Comparison of ENCODE assay signal across 34 mouse cellular contexts in the genomic region with DNA sequence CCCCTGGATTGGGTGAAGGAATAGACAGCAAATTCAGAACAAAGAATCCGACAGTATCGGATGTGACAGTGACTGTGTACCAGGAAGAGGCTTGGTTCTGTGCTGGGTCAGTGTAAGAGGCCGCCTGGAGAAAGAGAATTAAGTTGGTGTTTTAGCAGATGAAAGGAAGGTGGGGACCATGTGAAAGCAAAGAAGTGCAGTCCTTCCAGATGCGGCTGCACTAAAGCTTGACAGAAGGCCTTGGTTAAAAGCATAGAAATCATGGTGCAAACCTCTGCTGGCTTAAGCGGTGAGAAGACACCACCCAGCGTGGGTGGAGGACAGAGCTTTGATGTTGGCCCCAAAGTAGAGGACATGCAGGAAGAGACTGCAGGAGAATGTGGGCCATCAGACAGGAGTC. TPM values are rescaled to one million over a fixed set of nuclear protein-coding genes. Genes with fewer than 3 reads are reported as not detected.
A peak's percentile ranks its signal among the peaks of the same experiment; 100 is the strongest.
DNase-seq lines count a peak whose midpoint lies in the region; ATAC-seq and TF ChIP-seq lines count a peak whose summit lies in the region.
"Had no signal": no experiment of that assay in that cellular context is flagged by ENCODE, and none has a peak within 500 bp of the region (broad histone marks: within the 10 kb centered on the region; RNA-seq: fewer than 3 reads in every experiment).

No protein-coding gene starts in this region.

- no peaks in the 10 kb centered on the region for H3K9me3 ChIP-seq in forebrain, embryonic 13.5 days (replicated peaks)
- no peaks in the 10 kb centered on the region for H3K9me3 ChIP-seq in forebrain, postnatal 0 days (ENCODE audit: low read length)
- no peaks in the 10 kb centered on the region for H3K9me3 ChIP-seq in midbrain, embryonic 12.5 days
- H3K9me3 ChIP-seq in midbrain, embryonic 16.5 days (replicated peaks; ENCODE audit: control insufficient read depth, low read length, poor library complexity, severe bottlenecking) = no peaks in the 10 kb centered on the region
- H3K9me3 ChIP-seq: embryonic facial prominence, embryonic 12.5 days; embryonic facial prominence, embryonic 15.5 days; forebrain, embryonic 15.5 days; heart, embryonic 12.5 days; heart, embryonic 15.5 days; hindbrain, embryonic 10.5 days; hindbrain, embryonic 13.5 days; intestine, embryonic 15.5 days had no signal

- 73% methylated on average over 6 of the region's 6 CpGs for WGBS in forebrain, embryonic 13.5 days
- 71% methylated on average over 6 of the region's 6 CpGs for WGBS in forebrain, postnatal 0 days
- WGBS in midbrain, embryonic 12.5 days = 78% methylated on average over 6 of the region's 6 CpGs
- WGBS in midbrain, embryonic 16.5 days = 75% methylated on average over 6 of the region's 6 CpGs

- peaks cover 50% of the 10 kb centered on the region for H3K4me1 ChIP-seq in forebrain, embryonic 13.5 days
- peaks cover 18% of the 10 kb centered on the region for H3K4me1 ChIP-seq in forebrain, postnatal 0 days (ENCODE audit: insufficient read depth)
- peaks cover 35% of the 10 kb centered on the region for H3K4me1 ChIP-seq in midbrain, embryonic 12.5 days
- H3K4me1 ChIP-seq in midbrain, embryonic 16.5 days (ENCODE audit: control insufficient read depth, insufficient read depth, low read length) = peaks cover 17% of the 10 kb centered on the region

- DNase-seq in forebrain, postnatal 0 days = no peak
- DNase-seq in ZHBTc4 (ENCODE audit: low read depth, low spot score) = peak; percentile 93
- DNase-seq in adrenal gland, adult 2 months = no peak
- DNase-seq: adrenal gland, postnatal 10 days; adrenal gland, postnatal 36 days; B cell, adult 2 months; cerebellum, adult 11 months; cerebellum, adult 2 months; cerebellum, adult 9-11 months; cerebellum, postnatal 25 days; gastrocnemius, adult 2 months; gastrocnemius, postnatal 14 days; heart, adult 11 months; heart, postnatal 10 days; heart, postnatal 36 days; kidney, adult 11 months had no signal

- no peaks in the 10 kb centered on the region for H3K36me3 ChIP-seq in forebrain, embryonic 13.5 days (ENCODE audit: poor library complexity, severe bottlenecking)
- no peaks in the 10 kb centered on the region for H3K36me3 ChIP-seq in forebrain, postnatal 0 days (ENCODE audit: insufficient read depth)
- H3K36me3 ChIP-seq in midbrain, embryonic 12.5 days = no peaks in the 10 kb centered on the region
- H3K36me3 ChIP-seq in midbrain, embryonic 16.5 days (ENCODE audit: control insufficient read depth, insufficient read depth, low read length) = no peaks in the 10 kb centered on the region
- H3K36me3 ChIP-seq: embryonic facial prominence, embryonic 12.5 days; embryonic facial prominence, embryonic 15.5 days; forebrain, embryonic 15.5 days; heart, embryonic 12.5 days; heart, embryonic 15.5 days; hindbrain, embryonic 10.5 days; hindbrain, embryonic 13.5 days; intestine, embryonic 15.5 days had no signal

- H3K27ac ChIP-seq in forebrain, embryonic 13.5 days = peak overlapping the region; percentile 16; the same call in 1 of the 2 replicates
- no peak overlapping the region for H3K27ac ChIP-seq in forebrain, postnatal 0 days (ENCODE audit: low read depth, low read length)
- peak overlapping the region; percentile 1; the same call in 1 of the 2 replicates for H3K27ac ChIP-seq in midbrain, embryonic 12.5 days (replicated peaks)
- no peak overlapping the region for H3K27ac ChIP-seq in midbrain, embryonic 16.5 days (ENCODE audit: low read length)
- H3K27ac ChIP-seq: embryonic facial prominence, embryonic 12.5 days; embryonic facial prominence, embryonic 15.5 days; gastrocnemius, adult 2 months; heart, embryonic 15.5 days; hindbrain, embryonic 10.5 days; hindbrain, embryonic 13.5 days; intestine, embryonic 15.5 days had no signal

- ATAC-seq in forebrain, embryonic 13.5 days = no peak
- ATAC-seq in forebrain, postnatal 0 days = no peak
- ATAC-seq in midbrain, embryonic 12.5 days (ENCODE audit: low FRiP score, low read depth) = no peak
- ATAC-seq in midbrain, embryonic 16.5 days = no peak
- ATAC-seq: activated CD4-positive, CD25-positive, alpha-beta regulatory T cell, adult 4 months; forebrain, embryonic 15.5 days; hindbrain, embryonic 16.5 days; intestine, embryonic 15.5 days had no signal

- no peak for TF ChIP-seq CTCF in forebrain, postnatal 0 days (IDR thresholded peaks at IDR 0.05; ENCODE audit: low read depth)

- H3K27me3 ChIP-seq in forebrain, embryonic 13.5 days = no peaks in the 10 kb centered on the region
- no peaks in the 10 kb centered on the region for H3K27me3 ChIP-seq in forebrain, postnatal 0 days (ENCODE audit: insufficient read depth, low read length)
- peaks cover 9% of the 10 kb centered on the region; the same call in 1 of the 2 replicates for H3K27me3 ChIP-seq in midbrain, embryonic 12.5 days
- no peaks in the 10 kb centered on the region for H3K27me3 ChIP-seq in midbrain, embryonic 16.5 days (ENCODE audit: control insufficient read depth, insufficient read depth, low read depth, low read length)
- H3K27me3 ChIP-seq: embryonic facial prominence, embryonic 12.5 days; embryonic facial prominence, embryonic 15.5 days; forebrain, embryonic 15.5 days; heart, embryonic 15.5 days; intestine, embryonic 15.5 days had no signal

- H3K9ac ChIP-seq in forebrain, embryonic 13.5 days = no peak overlapping the region
- no peak overlapping the region for H3K9ac ChIP-seq in forebrain, postnatal 0 days
- no peak overlapping the region for H3K9ac ChIP-seq in midbrain, embryonic 12.5 days (replicated peaks)
- H3K9ac ChIP-seq in midbrain, embryonic 16.5 days (ENCODE audit: low read depth, low read length) = no peak overlapping the region
- H3K9ac ChIP-seq: embryonic facial prominence, embryonic 12.5 days; embryonic facial prominence, embryonic 15.5 days; forebrain, embryonic 15.5 days; heart, embryonic 12.5 days; heart, embryonic 15.5 days; hindbrain, embryonic 13.5 days; intestine, embryonic 15.5 days had no signal

- no peak overlapping the region for H3K4me2 ChIP-seq in forebrain, embryonic 13.5 days
- H3K4me2 ChIP-seq in forebrain, postnatal 0 days (ENCODE audit: low read depth) = no peak overlapping the region
- H3K4me2 ChIP-seq in midbrain, embryonic 12.5 days (replicated peaks) = no peak overlapping the region
- H3K4me2 ChIP-seq in midbrain, embryonic 16.5 days (ENCODE audit: low read length) = no peak overlapping the region
- H3K4me2 ChIP-seq: embryonic facial prominence, embryonic 12.5 days; embryonic facial prominence, embryonic 15.5 days; forebrain, embryonic 15.5 days; heart, embryonic 12.5 days; heart, embryonic 15.5 days; hindbrain, embryonic 13.5 days; intestine, embryonic 15.5 days had no signal

- H3K4me3 ChIP-seq in forebrain, embryonic 13.5 days = no peak overlapping the region
- no peak overlapping the region for H3K4me3 ChIP-seq in forebrain, postnatal 0 days (ENCODE audit: low read depth, low read length)
- no peak overlapping the region for H3K4me3 ChIP-seq in midbrain, embryonic 12.5 days
- no peak overlapping the region for H3K4me3 ChIP-seq in midbrain, embryonic 16.5 days (ENCODE audit: low read depth, low read length)
- H3K4me3 ChIP-seq: embryonic facial prominence, embryonic 12.5 days; embryonic facial prominence, embryonic 15.5 days; forebrain, embryonic 15.5 days; gastrocnemius, adult 2 months; heart, embryonic 12.5 days; heart, embryonic 15.5 days; hindbrain, embryonic 10.5 days; hindbrain, embryonic 13.5 days; intestine, embryonic 15.5 days had no signal

RNA-seq across cellular contexts. Expression of a gene that starts 13.4 kb away (rescaled TPM):
- 48.9 and 52.6 TPM in 2 replicates for polyA plus RNA-seq in forebrain, embryonic 13.5 days (2015; fragmentation: Nextera tagmentation; extraction: Ambion mirVana)
- 4.4 and 5.2 TPM in 2 replicates for total RNA-seq in forebrain, postnatal 0 days (2014; rRNA removed)
- polyA plus RNA-seq in forebrain, postnatal 0 days (2015; fragmentation: Nextera tagmentation; extraction: Ambion mirVana) = 8.6 and 9.0 TPM in 2 replicates
- polyA plus RNA-seq in midbrain, embryonic 12.5 days (2016; fragmentation: Nextera tagmentation; extraction: Ambion mirVana) = 41.9 and 48.9 TPM in 2 replicates
- polyA plus RNA-seq in midbrain, embryonic 16.5 days (2015; fragmentation: Nextera tagmentation; extraction: Ambion mirVana) = 10.6 and 10.7 TPM in 2 replicates
- total RNA-seq in adrenal gland, adult 2 months (2021) = 10 to 100 TPM; 28.7 to 29.8 TPM
- 17.5 and 19.9 TPM in 2 replicates for polyA plus RNA-seq in adrenal gland, adult 2 months (2012; rRNA removed)

RNA-seq across cellular contexts. Expression of a gene that starts 14.5 kb away (rescaled TPM):
- polyA plus RNA-seq in forebrain, embryonic 13.5 days (2015; fragmentation: Nextera tagmentation; extraction: Ambion mirVana) = not detected in 2 replicates
- total RNA-seq in forebrain, postnatal 0 days (2014; rRNA removed) = not detected in 2 replicates
- polyA plus RNA-seq in forebrain, postnatal 0 days (2015; fragmentation: Nextera tagmentation; extraction: Ambion mirVana) = not detected in 2 replicates
- polyA plus RNA-seq in midbrain, embryonic 12.5 days (2016; fragmentation: Nextera tagmentation; extraction: Ambion mirVana) = not detected in 2 replicates
- not detected in 2 replicates for polyA plus RNA-seq in midbrain, embryonic 16.5 days (2015; fragmentation: Nextera tagmentation; extraction: Ambion mirVana)
- total RNA-seq in adrenal gland, adult 2 months (2021) = not detected
- polyA plus RNA-seq in adrenal gland, adult 2 months (2012; rRNA removed) = not detected in 2 replicates
- total RNA-seq: adrenal gland, postnatal 10 days; adrenal gland, postnatal 36 days; CH12.LX; common myeloid progenitor, adult 5-6 weeks; gastrocnemius, adult 2 months; gastrocnemius, postnatal 14 days; gastrocnemius, postnatal 4 days; heart, postnatal 10 days; heart, postnatal 36 days; MEL had no signal
- polyA plus RNA-seq: activated CD4-positive, CD25-positive, alpha-beta regulatory T cell, adult 4 months; cerebellum, adult 2 months; embryonic facial prominence, embryonic 12.5 days; embryonic facial prominence, embryonic 15.5 days; forebrain, embryonic 15.5 days; frontal cortex, adult 2 months; heart, embryonic 12.5 days; heart, embryonic 15.5 days; hindbrain, embryonic 10.5 days; hindbrain, embryonic 13.5 days; hindbrain, embryonic 16.5 days; intestine, embryonic 15.5 days had no signal

RNA-seq across cellular contexts. Expression of a gene that starts 31.6 kb away (rescaled TPM):
- 1.1 and 1.3 TPM in 2 replicates for polyA plus RNA-seq in forebrain, embryonic 13.5 days (2015; fragmentation: Nextera tagmentation; extraction: Ambion mirVana)
- 0.77 and 3.5 TPM in 2 replicates for total RNA-seq in forebrain, postnatal 0 days (2014; rRNA removed)
- 2.5 and 3.4 TPM in 2 replicates for polyA plus RNA-seq in forebrain, postnatal 0 days (2015; fragmentation: Nextera tagmentation; extraction: Ambion mirVana)
- 3.4 and 4.5 TPM in 2 replicates for polyA plus RNA-seq in midbrain, embryonic 12.5 days (2016; fragmentation: Nextera tagmentation; extraction: Ambion mirVana)
- 2.2 and 3.2 TPM in 2 replicates for polyA plus RNA-seq in midbrain, embryonic 16.5 days (2015; fragmentation: Nextera tagmentation; extraction: Ambion mirVana)
- total RNA-seq in adrenal gland, adult 2 months (2021) = 10 to 100 TPM; 14.4 to 17.0 TPM
- polyA plus RNA-seq in adrenal gland, adult 2 months (2012; rRNA removed) = 25.1 and 28.6 TPM in 2 replicates

RNA-seq across cellular contexts. Expression of a gene that starts 51.7 kb away (rescaled TPM):
- 32.5 and 40.6 TPM in 2 replicates for polyA plus RNA-seq in forebrain, embryonic 13.5 days (2015; fragmentation: Nextera tagmentation; extraction: Ambion mirVana)
- total RNA-seq in forebrain, postnatal 0 days (2014; rRNA removed) = 22.5 and 28.3 TPM in 2 replicates
- polyA plus RNA-seq in forebrain, postnatal 0 days (2015; fragmentation: Nextera tagmentation; extraction: Ambion mirVana) = 13.4 and 15.7 TPM in 2 replicates
- 6.5 and 8.4 TPM in 2 replicates for polyA plus RNA-seq in midbrain, embryonic 12.5 days (2016; fragmentation: Nextera tagmentation; extraction: Ambion mirVana)
- polyA plus RNA-seq in midbrain, embryonic 16.5 days (2015; fragmentation: Nextera tagmentation; extraction: Ambion mirVana) = 6.2 and 6.8 TPM in 2 replicates
- total RNA-seq in adrenal gland, adult 2 months (2021) = 10 to 100 TPM; 10.8 to 16.6 TPM
- polyA plus RNA-seq in adrenal gland, adult 2 months (2012; rRNA removed) = 4.0 and 4.8 TPM in 2 replicates

Comparison
In these comparisons a context has a peak if more than half of its experiments do, and no peak if none do; other contexts are left out.
1. H3K27ac ChIP-seq: peak in forebrain, embryonic 13.5 days (single experiment) and midbrain, embryonic 12.5 days (single experiment); none in forebrain, postnatal 0 days (single experiment) and midbrain, embryonic 16.5 days (single experiment).